Mouse (Mus musculus) ovary, adult 2 months (tissue): ENCODE results near the gene Fam131b. TPM values are rescaled to one million over a fixed set of nuclear protein-coding genes. Genes with fewer than 3 reads are reported as not detected.

ENCODE experiments used
- polyA plus RNA-seq: library from polyadenylated mRNA; depleted of rRNA; stranded (reverse); fragments of >200 nt; gene quantifications from 2 replicates; pipeline ENCODE4 v1.2.3, GENCODE M21; 2012; rRNA removed

Fam131b gene
- 0.63 and 0.67 TPM in 2 replicates for polyA plus RNA-seq

DNA sequence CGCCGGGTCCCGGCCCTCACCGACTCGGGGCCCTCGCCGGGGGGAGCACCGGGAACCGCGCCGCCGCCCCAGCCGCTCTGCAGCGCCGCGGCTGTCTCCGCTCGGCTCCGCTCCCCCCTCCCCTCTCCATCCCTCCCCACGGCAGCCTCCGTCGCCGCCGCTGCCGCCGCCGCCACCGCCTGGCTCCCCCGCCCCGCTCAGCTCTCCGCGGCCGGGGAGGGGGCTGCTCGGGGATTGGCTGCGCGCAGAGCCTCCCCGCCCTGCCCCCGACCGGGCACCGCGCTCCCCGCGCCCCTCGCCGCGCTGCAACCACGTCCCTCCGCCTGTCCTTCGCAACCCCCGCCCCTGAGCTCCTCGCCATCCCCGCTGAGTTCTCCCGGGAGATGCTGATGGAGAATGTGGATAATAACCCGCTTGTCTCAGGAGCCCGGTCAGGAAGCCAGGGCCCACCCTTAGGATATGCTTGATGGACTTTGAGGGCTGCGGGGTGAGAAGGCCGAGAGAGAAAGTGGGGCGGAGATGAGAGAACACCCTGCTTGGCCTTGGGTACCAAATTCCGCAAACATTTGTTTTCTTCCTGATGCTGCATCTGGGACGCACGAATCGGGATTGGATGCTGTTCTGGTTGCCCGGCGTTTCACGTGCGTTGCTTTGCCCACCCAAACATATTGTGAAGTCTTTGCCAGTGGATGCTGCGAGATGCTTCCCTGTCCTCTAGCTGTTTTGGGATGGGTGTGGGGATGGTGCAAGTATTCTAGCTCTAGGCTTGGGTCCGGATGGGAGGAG lies at the start of gene Fam131b:
Fam131b (minus strand) TSS at position 162 of the 786 bp plus-strand sequence.

DNA sequence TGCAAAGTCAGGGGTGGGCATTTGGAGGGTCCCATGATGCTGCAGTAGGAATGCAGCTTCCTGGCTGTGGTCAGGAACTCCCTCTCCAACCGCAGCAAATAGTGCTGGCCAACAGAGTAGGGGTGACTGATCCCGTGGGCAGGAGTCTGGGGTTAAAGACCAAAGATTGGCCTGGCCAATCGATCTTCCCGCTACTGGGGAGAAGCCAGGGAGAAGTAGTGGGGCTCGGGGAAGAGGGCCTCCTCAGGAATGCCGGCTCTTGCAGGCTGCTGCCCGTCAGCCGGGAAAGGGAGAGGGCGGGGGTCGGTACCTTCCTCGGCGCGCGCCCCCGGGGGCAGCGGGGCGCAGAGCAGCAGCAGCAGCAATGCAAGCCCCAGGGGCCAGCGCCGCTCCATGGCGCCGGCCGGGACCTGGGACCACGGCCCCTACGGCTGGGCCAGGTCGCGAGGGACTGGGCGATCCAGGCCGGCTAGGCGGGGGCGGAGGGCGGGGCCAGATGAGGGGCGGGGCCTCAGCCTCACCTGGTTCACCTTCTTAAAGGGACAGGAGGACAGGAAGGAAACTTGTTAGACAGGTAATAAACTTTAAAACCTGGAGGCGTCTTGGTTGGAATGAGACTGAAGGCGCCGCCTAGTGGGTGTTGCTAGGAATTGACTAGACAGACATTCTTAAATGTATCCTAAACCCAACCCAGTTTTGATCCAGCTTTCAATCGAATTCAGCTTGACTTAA lies 48.5 kb upstream of the Fam131b start, which contains the start of gene Epha1:
Epha1 (minus strand) TSS at position 453 of the 732 bp plus-strand sequence.

GRCm38 (mm10) chr6:42349426-42350020 lies 25.1 kb upstream of the Fam131b start, which contains the start of gene Zyx:
Gene Zyx (plus strand): TSS chr6:42349630.

DNA sequence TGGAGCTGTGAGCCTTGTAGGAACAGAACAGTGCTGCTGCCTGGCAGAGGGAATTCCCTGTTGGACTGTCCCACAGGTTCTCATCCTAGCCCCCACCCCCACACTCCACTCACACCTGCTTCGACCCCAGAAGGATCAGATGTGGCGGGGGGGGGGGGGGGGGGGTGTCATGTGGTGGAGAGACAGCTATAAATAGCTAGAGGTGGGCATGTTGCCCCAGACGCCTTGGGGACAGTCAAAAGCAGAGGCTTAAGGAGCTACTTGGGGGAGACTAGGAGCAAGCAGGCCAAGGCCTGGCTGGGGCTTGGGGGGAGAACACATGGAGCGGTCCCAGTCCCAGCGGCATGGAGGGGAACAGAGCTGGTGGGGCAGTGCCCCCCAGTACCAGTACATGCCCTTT lies 38.0 kb downstream of the Fam131b start, which contains the start of gene Clcn1:
Clcn1 (plus strand) TSS at position 238 of the 400 bp plus-strand sequence.

Other genes starting within 250 kb of the Fam131b start
- not detected in 2 replicates for gene Tas2r139, start 183.7 kb downstream of the Fam131b start, polyA plus RNA-seq
- gene Tas2r144, start 109.3 kb downstream of the Fam131b start, polyA plus RNA-seq, result not detected in 2 replicates
- gene Gstk1, start 78.7 kb downstream of the Fam131b start, polyA plus RNA-seq, result 11.7 and 18.3 TPM in 2 replicates
- 1.6 and 1.7 TPM in 2 replicates for gene Tmem139, start 62.7 kb downstream of the Fam131b start, polyA plus RNA-seq
- gene Casp2, start 59.7 kb downstream of the Fam131b start, polyA plus RNA-seq, result 36.2 and 40.9 TPM in 2 replicates
- gene Clcn1, start 38.0 kb downstream of the Fam131b start, polyA plus RNA-seq, result 0.23 and 0.29 TPM in 2 replicates
- 300 and 324 TPM in 2 replicates for gene Zyx, start 25.0 kb upstream of the Fam131b start, polyA plus RNA-seq
- gene Epha1, start 48.6 kb upstream of the Fam131b start, polyA plus RNA-seq, result 5.2 and 5.5 TPM in 2 replicates
- 0.33 TPM in 1 of 2 replicates, not detected in the other for gene Tas2r143, start 75.6 kb upstream of the Fam131b start, polyA plus RNA-seq
- gene Tas2r135, start 80.8 kb upstream of the Fam131b start, polyA plus RNA-seq, result not detected in 2 replicates
- gene Tas2r126, start 109.9 kb upstream of the Fam131b start, polyA plus RNA-seq, result not detected in 2 replicates
- not detected in 2 replicates for gene Olfr458, start 140.6 kb upstream of the Fam131b start, polyA plus RNA-seq
- not detected in 2 replicates for gene Olfr457, start 151.7 kb upstream of the Fam131b start, polyA plus RNA-seq
- gene Olfr456, start 162.6 kb upstream of the Fam131b start, polyA plus RNA-seq, result not detected in 2 replicates
- gene Olfr455, start 222.9 kb upstream of the Fam131b start, polyA plus RNA-seq, result not detected in 2 replicates